Mouse (Mus musculus) forebrain, embryonic 12.5 days (tissue): ENCODE data around the gene Sc5d. TPM values are rescaled to one million over a fixed set of nuclear protein-coding genes. Genes with fewer than 3 reads are reported as not detected.

ENCODE experiments used
- ATAC-seq: fragments of 200-750 bp; cut with Nextera tagmentation; 2 replicates; pipeline ENCODE4 v1.8.0; 2017; ENCODE audit warnings: moderate TSS enrichment; ENCODE audit not compliant: low FRiP score
- H3K27ac ChIP-seq: fragments of 300-500 bp; sonication (generic); 2 replicates; pipeline ENCODE4 v1.5.1; 2016; ENCODE audit warnings: mild to moderate bottlenecking
- H3K27me3 ChIP-seq: fragments of 300-500 bp; sonication (generic); 2 replicates; pipeline ENCODE4 v1.6.1; 2016; ENCODE audit warnings: mild to moderate bottlenecking
- H3K36me3 ChIP-seq: fragments of 300-500 bp; sonication (generic); replicated peaks from 2 replicates; pipeline ENCODE4 v1.6.1; 2016; ENCODE audit warnings: mild to moderate bottlenecking
- H3K4me1 ChIP-seq: fragments of 300-500 bp; sonication (generic); 2 replicates; pipeline ENCODE4 v1.6.1; 2016
- H3K4me2 ChIP-seq: fragments of 300-500 bp; sonication (generic); 2 replicates; pipeline ENCODE4 v1.6.1; 2016; ENCODE audit warnings: mild to moderate bottlenecking, moderate library complexity
- H3K4me3 ChIP-seq: fragments of 300-500 bp; sonication (generic); replicated peaks from 2 replicates; pipeline ENCODE4 v1.5.1; 2016; ENCODE audit warnings: mild to moderate bottlenecking
- H3K9ac ChIP-seq: fragments of 300-500 bp; sonication (generic); 2 replicates; pipeline ENCODE4 v1.6.1; 2016; ENCODE audit warnings: mild to moderate bottlenecking
- H3K9me3 ChIP-seq: fragments of 300-500 bp; sonication (generic); 2 replicates; pipeline ENCODE4 v1.6.1; 2016
- WGBS: fragments of 180-500 bp; shearing (Covaris S2); methylation state at CpG from one replicate; pipeline ENCODE4 v1.1.7; 2016; 5-methylcytosine and 5-hydroxymethylcytosine counted together
- polyA plus RNA-seq: library from polyadenylated mRNA; unstranded; fragments of >200 nt; fragmentation: Nextera tagmentation; extraction: Ambion mirVana; gene quantifications from 2 replicates; pipeline ENCODE4 v1.2.1, GENCODE M21; 2016

The Sc5d gene
- polyA plus RNA-seq, 1 experiment from 2014 or later = 64.8 TPM

GRCm38 (mm10) chr9:42275027-42275760, 11.1 kb upstream of the Sc5d start:
- no peaks in the 10 kb centered on the region for H3K4me1 ChIP-seq
- H3K36me3 ChIP-seq = no peaks in the 10 kb centered on the region
- ATAC-seq = no peak
- peaks cover 4% of the 10 kb centered on the region; the same call in 1 of the 2 replicates for H3K27me3 ChIP-seq
- 65% methylated on average over 13 of the region's 13 CpGs for WGBS
- H3K4me3 ChIP-seq = no peak overlapping the region
- H3K27ac ChIP-seq = no peak overlapping the region
- H3K4me2 ChIP-seq = no peak overlapping the region
- no peaks in the 10 kb centered on the region for H3K9me3 ChIP-seq
- H3K9ac ChIP-seq = no peak overlapping the region

- no peak overlapping the region for H3K27ac ChIP-seq
- H3K36me3 ChIP-seq = no peaks in the 10 kb centered on the region
- peaks cover 4% of the 10 kb centered on the region; the same call in 1 of the 2 replicates for H3K27me3 ChIP-seq
- H3K4me3 ChIP-seq = no peak overlapping the region
- no peak overlapping the region for H3K9ac ChIP-seq
- no peaks in the 10 kb centered on the region for H3K4me1 ChIP-seq
- ATAC-seq = no peak
- no peak overlapping the region for H3K4me2 ChIP-seq
- 92% methylated on average over 6 of the region's 6 CpGs for WGBS
- no peaks in the 10 kb centered on the region for H3K9me3 ChIP-seq
These were observed 9.7 kb upstream of the Sc5d start for GRCm38 (mm10) chr9:42273682-42274296.

- no peak overlapping the region for H3K9ac ChIP-seq
- no peak overlapping the region for H3K27ac ChIP-seq
- no peaks in the 10 kb centered on the region for H3K36me3 ChIP-seq
- no peak overlapping the region for H3K4me2 ChIP-seq
- H3K9me3 ChIP-seq = no peaks in the 10 kb centered on the region
- H3K27me3 ChIP-seq = peaks cover 4% of the 10 kb centered on the region; the same call in 1 of the 2 replicates
- 89% methylated on average over 3 of the region's 3 CpGs for WGBS
- H3K4me3 ChIP-seq = no peak overlapping the region
- no peaks in the 10 kb centered on the region for H3K4me1 ChIP-seq
- no peak for ATAC-seq
These were observed 9.1 kb upstream of the Sc5d start for GRCm38 (mm10) chr9:42273174-42273573.

GRCm38 (mm10) chr9:42272690-42273089, 8.6 kb upstream of the Sc5d start:
- peaks cover 4% of the 10 kb centered on the region; the same call in 1 of the 2 replicates for H3K27me3 ChIP-seq
- H3K9me3 ChIP-seq = no peaks in the 10 kb centered on the region
- WGBS = 78% methylated on average over 4 of the region's 4 CpGs
- H3K27ac ChIP-seq = no peak overlapping the region
- H3K9ac ChIP-seq = no peak overlapping the region
- ATAC-seq = no peak
- H3K4me1 ChIP-seq = no peaks in the 10 kb centered on the region
- H3K4me2 ChIP-seq = no peak overlapping the region
- H3K36me3 ChIP-seq = no peaks in the 10 kb centered on the region
- H3K4me3 ChIP-seq = no peak overlapping the region

- Histone ChIP-seq H3K9ac (no peak overlapping the region), H3K4me3 (no peak overlapping the region), H3K27ac (no peak overlapping the region), H3K36me3 (no peaks in the 10 kb centered on the region), H3K4me2 (no peak overlapping the region), H3K9me3 (no peaks in the 10 kb centered on the region), H3K4me1 (no peaks in the 10 kb centered on the region), H3K27me3 (peaks cover 4% of the 10 kb centered on the region; the same call in 1 of the 2 replicates)
- WGBS = 90% methylated on average over 5 of the region's 5 CpGs
- no peak for ATAC-seq
These were observed 7.4 kb upstream of the Sc5d start for GRCm38 (mm10) chr9:42271456-42271855.

GRCm38 (mm10) chr9:42270617-42271016, 6.6 kb upstream of the Sc5d start:
- WGBS = 93% methylated on average over 3 of the region's 3 CpGs
- no peak for ATAC-seq
- Histone ChIP-seq H3K9ac (no peak overlapping the region), H3K4me2 (no peak overlapping the region), H3K4me3 (no peak overlapping the region), H3K27me3 (no peaks in the 10 kb centered on the region), H3K27ac (no peak overlapping the region), H3K4me1 (0 out of 2 replicates have a peak, but pooled peaks cover under 1% of the 10 kb centered on the region), H3K36me3 (no peaks in the 10 kb centered on the region), H3K9me3 (no peaks in the 10 kb centered on the region)

- Histone ChIP-seq H3K36me3 (no peaks in the 10 kb centered on the region), H3K9ac (no peak overlapping the region), H3K27ac (no peak overlapping the region), H3K4me2 (no peak overlapping the region), H3K27me3 (no peaks in the 10 kb centered on the region), H3K4me3 (no peak overlapping the region), H3K9me3 (no peaks in the 10 kb centered on the region), H3K4me1 (0 out of 2 replicates have a peak, but pooled peaks cover 6% of the 10 kb centered on the region)
- WGBS = 91% methylated on average over 5 of the region's 5 CpGs
- no peak for ATAC-seq
These were observed 6.0 kb upstream of the Sc5d start for GRCm38 (mm10) chr9:42270081-42270480.

GRCm38 (mm10) chr9:42268371-42268770, 4.3 kb upstream of the Sc5d start:
- H3K9ac ChIP-seq = no peak overlapping the region
- H3K27me3 ChIP-seq = no peaks in the 10 kb centered on the region
- no peak overlapping the region for H3K4me3 ChIP-seq
- no peaks in the 10 kb centered on the region for H3K36me3 ChIP-seq
- no peak overlapping the region for H3K4me2 ChIP-seq
- WGBS = 85% methylated on average over 5 of the region's 5 CpGs
- no peak overlapping the region for H3K27ac ChIP-seq
- ATAC-seq = no peak
- H3K9me3 ChIP-seq = no peaks in the 10 kb centered on the region
- H3K4me1 ChIP-seq = peaks cover 15% of the 10 kb centered on the region

- Histone ChIP-seq H3K27me3 (no peaks in the 10 kb centered on the region), H3K27ac (no peak overlapping the region), H3K36me3 (peaks cover 6% of the 10 kb centered on the region; the same call in 1 of the 2 replicates), H3K4me3 (no peak overlapping the region), H3K4me2 (peak overlapping the region; percentile 74), H3K4me1 (peaks cover 30% of the 10 kb centered on the region), H3K9me3 (no peaks in the 10 kb centered on the region), H3K9ac (no peak overlapping the region)
- ATAC-seq = no peak
- WGBS = 93% methylated on average over 4 of the region's 4 CpGs
These were observed 1.3 kb upstream of the Sc5d start for GRCm38 (mm10) chr9:42265309-42265708.

GRCm38 (mm10) chr9:42263709-42264111, 346 bp downstream of the Sc5d start:
- Histone ChIP-seq H3K9me3 (no peaks in the 10 kb centered on the region), H3K4me3 (peak overlapping the region; percentile 84), H3K27me3 (no peaks in the 10 kb centered on the region), H3K27ac (peak overlapping the region; percentile 88), H3K9ac (peak overlapping the region; percentile 92), H3K36me3 (peaks cover 16% of the 10 kb centered on the region), H3K4me1 (peaks cover 30% of the 10 kb centered on the region), H3K4me2 (peak overlapping the region; percentile 74)
- under 1% methylated on average over 16 of the region's 18 CpGs for WGBS
- peak; percentile 74 for ATAC-seq

GRCm38 (mm10) chr9:42260481-42260880, 3.6 kb downstream of the Sc5d start:
- Histone ChIP-seq H3K4me2 (no peak overlapping the region), H3K9ac (no peak overlapping the region), H3K27me3 (no peaks in the 10 kb centered on the region), H3K9me3 (no peaks in the 10 kb centered on the region), H3K36me3 (peaks cover 49% of the 10 kb centered on the region), H3K27ac (no peak overlapping the region), H3K4me1 (peaks cover 28% of the 10 kb centered on the region), H3K4me3 (no peak overlapping the region)
- 94% methylated on average over 5 of the region's 5 CpGs for WGBS
- ATAC-seq = no peak

- H3K4me2 ChIP-seq = no peak overlapping the region
- WGBS = 87% methylated on average over 6 of the region's 6 CpGs
- no peak for ATAC-seq
These were observed 14.9 kb downstream of the Sc5d start for GRCm38 (mm10) chr9:42249112-42249511.

More at GRCm38 (mm10) chr9:42249112-42249511, 14.9 kb downstream of the Sc5d start:
- H3K4me3 ChIP-seq = no peak overlapping the region
- no peaks in the 10 kb centered on the region for H3K27me3 ChIP-seq
- H3K9ac ChIP-seq = no peak overlapping the region
- no peaks in the 10 kb centered on the region for H3K9me3 ChIP-seq
- no peaks in the 10 kb centered on the region for H3K4me1 ChIP-seq
- no peak overlapping the region for H3K27ac ChIP-seq
- H3K36me3 ChIP-seq = peaks cover 19% of the 10 kb centered on the region
